Mouse (Mus musculus) olfactory bulb, adult 2 months (tissue): ENCODE measurements around the gene Nupl1.

Experiments used
- CTCF ChIP-seq: fragments of 200-500 bp; IDR thresholded peaks from 2 replicates; pipeline ENCODE4 v1.5.1; 2012; ENCODE audit warnings: low read depth, mild to moderate bottlenecking, low read length, moderate library complexity; ENCODE audit not compliant: insufficient read depth
- POLR2A ChIP-seq: fragments of 200-500 bp; IDR thresholded peaks from 2 replicates; pipeline ENCODE4 v1.6.1; 2012; ENCODE audit warnings: mild to moderate bottlenecking, low read depth, low read length, moderate library complexity; ENCODE audit not compliant: insufficient read depth

- no peak for TF ChIP-seq POLR2A
- TF ChIP-seq CTCF = no peak
These were observed 31.3 kb downstream of the Nupl1 start for GRCm38 (mm10) chr14:60219886-60220285.
